Comparison of ENCODE assay signal across 9 mouse cellular contexts in genomic region chr8:13725722-13726121, GRCm38 (mm10). TPM values are rescaled to one million over a fixed set of nuclear protein-coding genes. Genes with fewer than 3 reads are reported as not detected.
DNase-seq lines count a peak whose midpoint lies in the region; ATAC-seq and TF ChIP-seq lines count a peak whose summit lies in the region.
"Had no signal": no experiment of that assay in that cellular context is flagged by ENCODE, and none has a peak within 500 bp of the region (broad histone marks: within the 10 kb centered on the region; RNA-seq: fewer than 3 reads in every experiment).

No protein-coding gene starts in this region.

- no peak overlapping the region for H3K4me2 ChIP-seq in lung, postnatal 0 days (replicated peaks; ENCODE audit: low read depth, low read length)
- H3K4me2 ChIP-seq: hindbrain, embryonic 15.5 days had no signal

- H3K27ac ChIP-seq in lung, postnatal 0 days (ENCODE audit: low read length): no peak overlapping the region
- H3K27ac ChIP-seq: hindbrain, embryonic 15.5 days had no signal

- TF ChIP-seq EP300 in lung, postnatal 0 days (IDR thresholded peaks at IDR 0.05): no peak

- H3K4me1 ChIP-seq in lung, postnatal 0 days (ENCODE audit: insufficient read depth, low read depth, low read length): no peaks in the 10 kb centered on the region
- H3K4me1 ChIP-seq: hindbrain, embryonic 15.5 days had no signal

- H3K36me3 ChIP-seq in lung, postnatal 0 days (ENCODE audit: insufficient read depth, low read length): no peaks in the 10 kb centered on the region
- H3K36me3 ChIP-seq: hindbrain, embryonic 15.5 days had no signal

- no peak for ATAC-seq in frontal cortex, adult (ENCODE audit: low TSS enrichment)
- no peak for ATAC-seq in lung, postnatal 0 days

- H3K4me3 ChIP-seq in lung, postnatal 0 days (ENCODE audit: low read depth, low read length): no peak overlapping the region
- H3K4me3 ChIP-seq: hindbrain, embryonic 15.5 days had no signal

- no peaks in the 10 kb centered on the region for H3K27me3 ChIP-seq in lung, postnatal 0 days (replicated peaks; ENCODE audit: insufficient read depth, low read length)
- H3K27me3 ChIP-seq: hindbrain, embryonic 15.5 days had no signal

- peak; percentile 73 for TF ChIP-seq CTCF in lung, postnatal 0 days (IDR thresholded peaks at IDR 0.05)

- peak; percentile 16 to 28 for DNase-seq in frontal cortex, postnatal 36 days (ENCODE audit: low spot score in 2 of 2)
- DNase-seq in ovary, postnatal 14 days (ENCODE audit: low spot score): peak; percentile 41
- DNase-seq in ovary, postnatal 36 days (ENCODE audit: low spot score): no peak
- DNase-seq in c-Kit-negative CD71-positive TER-119-positive erythroid progenitor cells, embryonic 14.5 days (ENCODE audit: low read depth, low spot score): peak; percentile 19
- DNase-seq in gastrocnemius, postnatal 4 days (ENCODE audit: low spot score in 2 of 2): peak; percentile 30 to 48
- DNase-seq in lung, postnatal 0 days (ENCODE audit: low spot score): peak; percentile 78
- DNase-seq in thymus, postnatal 25 days: peak; percentile 58

- no peaks in the 10 kb centered on the region for H3K9me3 ChIP-seq in lung, postnatal 0 days (ENCODE audit: low read length)
- H3K9me3 ChIP-seq: hindbrain, embryonic 15.5 days had no signal

- no peak overlapping the region for H3K9ac ChIP-seq in lung, postnatal 0 days (replicated peaks; ENCODE audit: low read depth)
- H3K9ac ChIP-seq: hindbrain, embryonic 15.5 days had no signal

RNA-seq across cellular contexts. Expression of gene Cfap97d2, which starts 20.0 kb away (rescaled TPM):
- not detected for total RNA-seq in gastrocnemius, postnatal 4 days (2021)
- polyA plus RNA-seq in lung, postnatal 0 days (2015; fragmentation: Nextera tagmentation; extraction: Ambion mirVana): 0.81 and 1.1 TPM in 2 replicates

RNA-seq across cellular contexts. Expression of gene Cdc16, which starts 31.8 kb away (rescaled TPM):
- 10 to 100 TPM; 63.6 to 70.9 TPM for total RNA-seq in gastrocnemius, postnatal 4 days (2021)
- 86.4 and 86.8 TPM in 2 replicates for polyA plus RNA-seq in lung, postnatal 0 days (2015; fragmentation: Nextera tagmentation; extraction: Ambion mirVana)

RNA-seq across cellular contexts. Expression of gene Rasa3, which starts 48.3 kb away (rescaled TPM):
- 10 to 100 TPM; 41.5 to 43.1 TPM for total RNA-seq in gastrocnemius, postnatal 4 days (2021)
- 28.5 and 28.6 TPM in 2 replicates for polyA plus RNA-seq in lung, postnatal 0 days (2015; fragmentation: Nextera tagmentation; extraction: Ambion mirVana)

RNA-seq across cellular contexts. Expression of gene Upf3a, which starts 59.7 kb away (rescaled TPM):
- 10 to 100 TPM; 17.9 to 21.5 TPM for total RNA-seq in gastrocnemius, postnatal 4 days (2021)
- 42.1 and 43.9 TPM in 2 replicates for polyA plus RNA-seq in lung, postnatal 0 days (2015; fragmentation: Nextera tagmentation; extraction: Ambion mirVana)
